Mouse (Mus musculus) erythroid progenitor cell, adult 5-6 weeks (primary cell): ENCODE data around the gene Mok. TPM values are rescaled to one million over a fixed set of nuclear protein-coding genes. Genes with fewer than 3 reads are reported as not detected.
"Not testable (repeated sequence)": the region's sequence is repeated elsewhere in the genome, so short reads cannot be mapped to it uniquely, and the experiment has no call there.

Experiments used
- ATAC-seq: replicated peaks from 2 replicates; pipeline ENCODE4 v1.8.0; 2016; ENCODE audit warnings: moderate number of reproducible peaks, mild to moderate bottlenecking, moderate TSS enrichment, inconsistent platforms; ENCODE audit not compliant: poor library complexity, low FRiP score, severe bottlenecking
- total RNA-seq, 2 experiments: library from RNA; stranded (forward) in 1 of 2; stranded (reverse) in 1 of 2; fragments of 150-400 nt in 1 of 2; fragments of 186-747, 209-891 nt in 1 of 2; gene quantifications; 2 replicates each; pipeline versions ENCODE4 v1.2.3 to v1.2.4; 2015 to 2017; ENCODE audit warnings: low replicate concordance in 2 of 2

The Mok gene
- total RNA-seq (2015; ENCODE audit: low replicate concordance) (not detected in 2 replicates), total RNA-seq (2017; ENCODE audit: low replicate concordance) (0.26 TPM in 1 of 2 replicates, not detected in the other)

- ATAC-seq, result peak; percentile 61
Observed at GRCm38 (mm10) chr12:110840348-110841198, at the start of gene Mok. Mok (minus strand) TSS chr12:110840939.

DNA sequence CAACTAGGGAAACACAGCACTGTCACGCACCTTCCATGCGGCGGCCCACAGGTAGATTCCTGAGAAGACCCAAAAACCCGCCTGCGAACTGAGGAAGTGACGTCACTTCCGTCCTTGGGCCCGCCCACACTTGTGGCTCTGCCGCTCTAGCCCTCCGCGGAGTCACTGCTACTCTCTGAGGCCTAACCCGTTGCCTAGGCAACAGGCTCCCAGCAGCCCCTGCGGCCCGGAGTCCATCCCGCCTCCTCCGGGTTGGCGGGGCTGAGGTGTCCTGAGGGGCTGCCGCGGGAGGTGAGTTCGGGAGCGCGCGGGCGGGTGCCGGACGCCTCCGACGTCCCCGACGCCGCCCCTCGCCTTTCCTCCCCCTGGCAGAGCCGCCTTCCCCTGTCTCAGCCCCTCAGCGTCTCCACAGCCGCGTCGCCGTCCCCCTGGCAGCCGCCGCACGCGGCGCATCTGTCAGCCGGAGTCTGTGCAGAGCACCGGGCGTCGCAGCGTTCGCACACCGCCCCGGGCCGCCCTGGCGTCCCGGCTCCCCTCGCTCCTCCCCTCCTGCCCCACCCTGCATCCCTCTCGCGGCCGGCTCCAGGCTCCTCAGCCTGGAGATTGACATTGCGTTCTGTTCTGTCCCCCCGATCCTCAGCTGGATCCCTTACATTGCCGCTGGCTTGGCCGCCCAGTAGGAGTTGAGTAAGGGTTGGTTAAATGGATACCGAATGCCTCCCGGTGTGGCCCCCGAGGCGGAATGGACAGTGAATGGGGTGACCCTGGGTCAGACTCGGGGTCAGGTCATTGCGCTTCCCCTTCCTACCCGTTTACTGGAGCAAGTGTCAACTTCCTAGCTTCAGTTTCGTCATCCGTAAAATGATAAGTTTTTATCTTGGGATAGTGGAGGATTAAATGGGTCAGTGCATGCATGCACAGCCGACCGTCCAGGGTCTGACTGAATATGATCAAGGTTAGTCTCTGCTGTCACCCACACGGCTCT is 48.6 kb upstream of the Mok start, which contains the start of the genes Cinp and Tecpr2:
Gene Cinp (minus strand): TSS at position 110 of the 985 bp plus-strand sequence.
Gene Tecpr2 (plus strand): TSS at position 229 of the 985 bp plus-strand sequence.
- ATAC-seq, result peak; percentile 90

DNA sequence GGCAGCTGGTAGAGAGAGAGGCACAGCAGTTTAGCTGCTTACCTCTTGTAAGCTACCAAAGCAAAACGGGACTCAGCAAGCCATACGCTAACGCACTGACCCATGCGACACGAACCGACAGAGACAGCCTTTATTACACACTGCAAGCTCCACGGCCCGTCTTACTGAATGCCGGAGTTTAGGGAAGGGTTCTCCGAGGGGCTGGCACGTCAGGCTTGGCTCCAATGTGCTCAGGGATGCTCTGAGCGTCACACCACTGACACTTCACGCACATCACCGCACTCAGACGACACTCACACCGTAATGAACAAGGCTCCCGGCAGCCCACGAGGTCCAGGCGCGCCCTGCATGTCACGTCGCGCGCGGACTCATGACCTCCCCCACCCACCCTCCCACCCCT is 47.9 kb upstream of the Mok start:
- peak; percentile 21 for ATAC-seq

GRCm38 (mm10) chr12:110888106-110888505 is 47.4 kb upstream of the Mok start:
- no peak for ATAC-seq

DNA sequence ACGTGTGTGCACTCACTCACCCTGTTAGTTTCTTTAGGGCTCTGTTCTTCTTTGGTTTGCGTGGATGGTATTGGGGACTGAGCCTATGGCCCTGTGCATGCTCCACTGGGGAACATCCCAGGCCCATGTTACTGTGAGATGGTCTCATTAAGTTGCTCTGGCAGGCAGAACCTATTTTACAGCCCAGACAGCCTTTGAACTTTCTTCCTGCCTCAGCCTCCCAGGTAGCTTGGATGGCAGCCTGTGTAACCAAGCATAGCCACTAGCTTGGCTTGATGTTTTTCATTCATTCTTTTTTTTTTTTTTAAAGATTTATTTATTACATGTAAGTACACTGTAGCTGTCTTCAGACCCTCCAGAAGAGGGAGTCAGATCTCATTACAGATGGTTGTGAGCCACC is 44.5 kb upstream of the Mok start:
- no peak for ATAC-seq

- ATAC-seq, result no peak
Observed at GRCm38 (mm10) chr12:110882291-110882690, 41.6 kb upstream of the Mok start.

GRCm38 (mm10) chr12:110875351-110875750 is 34.6 kb upstream of the Mok start:
- ATAC-seq, result no peak

- no peak for ATAC-seq
Observed at GRCm38 (mm10) chr12:110871247-110871646, 30.5 kb upstream of the Mok start.

DNA sequence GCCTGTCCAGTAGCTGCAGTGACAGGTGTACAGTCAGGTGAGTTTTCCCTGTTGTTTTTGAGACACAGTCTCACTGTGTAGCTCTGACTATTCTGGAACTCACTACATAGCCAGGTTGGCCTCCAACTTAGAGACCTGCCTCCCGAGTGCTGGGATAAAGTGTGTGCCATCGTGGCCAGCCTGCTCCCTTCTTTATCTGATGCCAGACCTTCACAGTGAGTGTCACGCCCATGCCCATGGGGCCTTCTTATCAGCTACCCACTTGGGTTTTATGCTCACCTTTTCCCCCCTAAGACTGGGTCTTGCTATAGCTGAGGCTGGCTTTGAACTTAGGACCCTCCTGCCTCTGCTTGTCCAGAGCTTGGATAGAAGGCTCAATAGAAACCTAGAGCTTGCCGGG is 29.4 kb upstream of the Mok start:
- peak; percentile 86 for ATAC-seq

GRCm38 (mm10) chr12:110865989-110866388 is 25.2 kb upstream of the Mok start:
- no peak for ATAC-seq

- no peak for ATAC-seq
Observed at GRCm38 (mm10) chr12:110865571-110865970, 24.8 kb upstream of the Mok start.

DNA sequence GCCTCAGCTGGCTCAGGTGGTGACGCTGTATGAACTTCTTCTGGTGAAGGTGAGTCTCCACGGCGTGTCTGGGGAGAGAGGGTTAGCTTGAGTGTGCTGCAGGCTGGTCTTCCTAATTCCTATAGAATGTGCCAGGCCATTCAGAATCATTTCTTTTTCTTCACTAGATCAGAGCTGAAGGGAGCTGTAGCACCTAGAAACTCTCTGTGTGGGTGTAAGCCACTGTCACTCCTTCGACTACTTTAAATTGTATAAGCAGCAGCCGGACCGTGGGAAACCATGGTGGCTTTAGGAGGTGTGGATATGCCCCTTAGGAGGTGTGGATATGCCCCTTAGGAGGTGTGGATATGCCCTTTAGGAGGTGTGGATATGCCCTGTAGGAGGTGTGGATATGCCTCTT is 23.3 kb upstream of the Mok start:
- ATAC-seq, result no peak

DNA sequence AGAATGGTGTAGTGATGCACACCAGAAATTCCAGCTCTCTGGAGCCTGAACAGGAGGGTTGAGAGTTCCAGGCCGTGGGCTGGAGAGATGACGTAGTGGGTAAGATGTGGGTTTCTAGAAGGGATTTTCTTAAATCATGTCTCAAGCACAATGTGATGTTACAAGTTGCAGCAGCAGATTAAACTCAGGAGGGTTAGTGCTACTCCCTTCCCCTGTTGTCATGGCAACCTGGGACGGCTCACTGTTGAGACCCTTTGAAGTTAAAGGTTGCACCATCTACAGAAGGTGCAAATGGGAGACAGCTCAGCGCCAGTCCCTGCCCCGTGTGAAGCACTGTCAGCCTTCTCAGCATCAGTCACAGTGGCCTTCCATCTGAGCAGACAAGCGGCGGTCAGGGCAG is 20.5 kb upstream of the Mok start:
- no peak for ATAC-seq

DNA sequence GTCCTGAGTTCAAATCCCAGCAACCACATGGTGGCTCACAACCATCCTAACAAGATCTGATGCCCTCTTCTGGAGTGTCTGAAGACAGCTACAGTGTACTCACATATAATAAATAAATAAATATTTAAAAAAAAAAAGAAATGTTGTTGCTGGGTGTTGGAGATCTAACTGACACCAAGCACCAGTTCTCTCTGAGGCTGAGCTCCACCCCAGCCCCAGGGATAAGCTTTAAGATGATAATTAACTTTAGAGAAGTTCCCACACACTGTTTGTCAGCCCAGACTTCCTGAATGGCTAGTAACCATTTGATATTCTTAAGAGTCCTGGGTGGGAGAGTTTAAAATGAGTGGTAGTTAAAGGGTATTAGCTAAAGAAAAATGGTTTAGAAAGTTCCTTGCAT is 19.6 kb upstream of the Mok start:
- no peak for ATAC-seq

GRCm38 (mm10) chr12:110858681-110859080 is 17.9 kb upstream of the Mok start:
- not testable (repeated sequence) for ATAC-seq

GRCm38 (mm10) chr12:110857196-110857595 is 16.5 kb upstream of the Mok start:
- ATAC-seq, result no peak

- ATAC-seq, result no peak
Observed at GRCm38 (mm10) chr12:110854786-110855737, 14.3 kb upstream of the Mok start.

DNA sequence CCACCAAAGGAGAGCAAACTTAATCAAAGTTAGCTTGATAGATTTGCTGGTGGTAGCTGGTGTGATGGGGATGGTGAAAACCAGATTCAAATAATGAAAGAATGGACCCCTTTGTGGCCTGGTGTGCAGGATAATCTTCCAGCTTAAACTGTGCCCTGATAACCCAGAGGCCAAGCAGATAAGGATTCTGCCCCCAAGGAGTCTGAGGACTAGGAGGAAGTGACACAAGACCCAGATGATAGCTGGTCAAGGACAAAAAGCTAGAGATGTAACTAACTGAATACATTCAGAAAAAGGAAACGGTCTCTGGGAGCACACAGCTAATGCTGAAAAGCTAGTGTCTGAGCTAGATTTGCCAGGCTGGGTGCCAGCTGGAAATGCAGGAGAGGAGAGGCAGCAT is 11.2 kb upstream of the Mok start:
- ATAC-seq, result no peak

DNA sequence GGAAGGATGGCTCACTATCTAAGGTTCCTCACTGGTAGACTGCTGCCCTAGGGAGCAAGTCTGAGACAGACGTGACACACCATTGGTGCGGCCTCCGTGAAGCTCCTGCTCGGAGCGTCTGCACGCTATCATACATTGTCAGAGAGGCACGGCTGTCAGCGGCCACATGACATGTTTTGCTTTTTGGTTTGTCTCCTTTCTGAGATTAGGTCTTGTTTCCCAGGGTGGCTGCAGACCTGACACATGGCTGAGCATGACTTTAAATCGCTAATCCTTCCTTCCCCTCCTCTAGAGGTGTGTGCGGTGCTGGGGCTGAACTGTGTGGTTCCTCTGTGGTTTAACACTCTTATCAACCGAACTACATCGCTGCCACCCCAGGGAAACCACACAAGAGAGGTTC is 10.7 kb upstream of the Mok start:
- peak; percentile 48 for ATAC-seq
